Mouse (Mus musculus): ENCODE measurements at regions not wholly inside any gene's neighbourhood (a gene's known extent, or its start where the extent isn't known, plus 50 kb on each side); places are given as distances from the start of the nearest gene placed in this dataset.

DNA sequence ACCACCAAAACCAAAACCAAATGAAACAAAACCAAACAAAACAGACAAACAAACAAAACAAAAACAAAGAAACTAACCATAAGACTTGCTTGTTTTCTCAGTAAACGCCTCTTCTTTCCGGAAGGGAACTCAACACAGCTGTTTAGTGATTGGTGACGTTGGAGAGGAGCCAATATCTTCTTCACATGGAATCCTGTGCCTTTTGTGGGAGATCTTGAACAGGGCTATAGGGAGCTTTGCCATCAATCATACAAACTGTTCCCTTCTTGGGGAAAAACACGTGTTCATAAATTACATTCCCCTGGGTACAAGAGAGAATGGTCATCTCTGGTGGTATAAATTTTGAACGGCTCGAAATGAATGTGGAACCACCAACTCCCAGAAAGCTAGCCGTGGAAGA is 1426.7 kb downstream of the Slc22a22 start:
- TF ChIP-seq CTCF (IDR thresholded peaks at IDR 0.05; ENCODE audit: borderline replicate concordance, insufficient read depth, low read depth, low read length), result no peak
- no peak for TF ChIP-seq POLR2A (IDR thresholded peaks at IDR 0.05; ENCODE audit: borderline replicate concordance, insufficient read depth, low read length)
